Mouse (Mus musculus) C2C12 (cell line): Measurements from ENCODE around the gene Wdr35. TPM values are rescaled to one million over a fixed set of nuclear protein-coding genes. Genes with fewer than 3 reads are reported as not detected.

Experiments used
- H3K27me3 ChIP-seq: one replicate; pipeline ENCODE4 v1.6.1; 2011; ENCODE audit not compliant: control insufficient read depth, insufficient read depth, insufficient read length
- H3K36me3 ChIP-seq: one replicate; pipeline ENCODE4 v1.6.1; 2011; ENCODE audit not compliant: control insufficient read depth, insufficient read depth
- H3K4me3 ChIP-seq: one replicate; pipeline ENCODE4 v1.5.1; 2011; ENCODE audit warnings: mild to moderate bottlenecking, control low read depth; ENCODE audit not compliant: poor library complexity, insufficient read depth, severe bottlenecking
- H3K79me2 ChIP-seq: one replicate; pipeline ENCODE4 v1.6.1; 2011; ENCODE audit not compliant: control insufficient read depth, insufficient read depth
- H3K79me3 ChIP-seq: one replicate; pipeline ENCODE4 v1.6.1; 2011; ENCODE audit warnings: low read depth, control low read depth
- H3ac ChIP-seq: one replicate; pipeline ENCODE3; 2011; ENCODE audit warnings: low read depth; ENCODE audit not compliant: control insufficient read depth, insufficient read length
- CEBPB ChIP-seq: IDR thresholded peaks from one replicate; pipeline ENCODE4 v1.6.1; 2011; ENCODE audit warnings: low read depth, mild to moderate bottlenecking, control low read depth, moderate library complexity
- CTCF ChIP-seq: IDR thresholded peaks from one replicate; pipeline ENCODE4 v1.5.1; 2011; ENCODE audit not compliant: control insufficient read depth, insufficient read depth, insufficient read length
- FOSL1 ChIP-seq: IDR thresholded peaks from one replicate; pipeline ENCODE4 v1.8.0; 2011; ENCODE audit warnings: mild to moderate bottlenecking, low read length; ENCODE audit not compliant: poor library complexity, insufficient read depth, severe bottlenecking
- MAX ChIP-seq: IDR thresholded peaks from one replicate; pipeline ENCODE4 v1.6.1; 2011; ENCODE audit warnings: mild to moderate bottlenecking, control low read depth
- MYOD1 ChIP-seq: IDR thresholded peaks from one replicate; pipeline ENCODE4 v1.6.1; 2011; ENCODE audit warnings: low read depth; ENCODE audit not compliant: control insufficient read depth, insufficient read length
- MYOG ChIP-seq: IDR thresholded peaks from one replicate; pipeline ENCODE4 v1.6.1; 2011; ENCODE audit not compliant: control insufficient read depth, insufficient read length; ENCODE audit errors: extremely low read depth
- USF1 ChIP-seq: IDR thresholded peaks from one replicate; pipeline ENCODE4 v1.6.1; 2011; ENCODE audit warnings: low read depth, mild to moderate bottlenecking, control low read depth, moderate library complexity
- polyA plus RNA-seq: library from polyadenylated mRNA; unstranded; fragments of >200 nt; fragmentation: generic; extraction: Trizol; gene quantifications from one replicate; pipeline ENCODE4 v1.2.1, GENCODE M21; 2012; ENCODE audit warnings: missing spikeins

The Wdr35 gene
- polyA plus RNA-seq, 1 experiment = 9.1 TPM

GRCm38 (mm10) chr12:9033140-9033539 lies 59.4 kb downstream of the Wdr35 start:
- Histone ChIP-seq H3ac (no peak overlapping the region), H3K27me3 (no peaks in the 10 kb centered on the region), H3K4me3 (no peak overlapping the region)

DNA sequence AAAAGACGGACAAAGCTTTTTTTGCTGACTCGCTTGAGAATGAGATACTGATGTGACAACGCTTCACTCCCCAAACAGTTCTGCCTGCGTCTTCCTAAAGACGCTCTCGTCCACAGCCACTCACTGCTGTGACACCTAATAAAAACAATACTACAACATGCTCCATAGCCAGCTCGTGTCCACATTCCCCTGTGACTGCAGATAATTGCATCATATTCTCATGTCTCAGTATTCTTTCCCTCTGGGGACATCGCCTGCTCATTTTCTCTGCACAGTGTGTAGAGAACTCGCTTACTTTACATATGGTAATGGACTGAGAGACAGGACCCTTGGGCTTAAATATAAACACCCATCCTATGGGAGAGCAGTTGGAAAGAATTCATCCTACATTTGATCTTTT lies 62.7 kb downstream of the Wdr35 start:
- peaks cover 5% of the 10 kb centered on the region for H3K36me3 ChIP-seq
- no peaks in the 10 kb centered on the region for H3K79me3 ChIP-seq
- no peak for TF ChIP-seq MYOG
- TF ChIP-seq USF1 = no peak
- no peak for TF ChIP-seq MAX
- no peak for TF ChIP-seq MYOD1
- no peak for TF ChIP-seq CEBPB
- no peak for TF ChIP-seq CTCF
- TF ChIP-seq FOSL1 = no peak
- no peak overlapping the region for H3ac ChIP-seq
- H3K4me3 ChIP-seq = no peak overlapping the region
- H3K79me2 ChIP-seq = no peaks in the 10 kb centered on the region
- no peaks in the 10 kb centered on the region for H3K27me3 ChIP-seq

More at GRCm38 (mm10) chr12:9033140-9033539, 59.4 kb downstream of the Wdr35 start:
- Histone ChIP-seq H3K36me3 (peaks cover 11% of the 10 kb centered on the region), H3K79me3 (no peaks in the 10 kb centered on the region), H3K79me2 (no peaks in the 10 kb centered on the region)
- TF ChIP-seq MAX (no peak), CEBPB (no peak), FOSL1 (no peak), CTCF (no peak), MYOD1 (no peak)

GRCm38 (mm10) chr12:9040177-9040576 lies 66.5 kb downstream of the Wdr35 start:
- no peak for TF ChIP-seq CEBPB
- TF ChIP-seq FOSL1 = no peak
- no peak for TF ChIP-seq MYOG
- no peak for TF ChIP-seq MYOD1
- TF ChIP-seq CTCF = no peak
- no peak for TF ChIP-seq MAX
- TF ChIP-seq USF1 = no peak
- Histone ChIP-seq H3K79me2 (no peaks in the 10 kb centered on the region), H3K27me3 (no peaks in the 10 kb centered on the region), H3ac (no peak overlapping the region), H3K4me3 (no peak overlapping the region), H3K79me3 (no peaks in the 10 kb centered on the region), H3K36me3 (peaks cover 5% of the 10 kb centered on the region)

GRCm38 (mm10) chr12:9040686-9041085 lies 67.0 kb downstream of the Wdr35 start:
- Histone ChIP-seq H3K27me3 (no peaks in the 10 kb centered on the region), H3K4me3 (no peak overlapping the region), H3K79me3 (no peaks in the 10 kb centered on the region), H3ac (no peak overlapping the region), H3K36me3 (peaks cover 2% of the 10 kb centered on the region), H3K79me2 (no peaks in the 10 kb centered on the region)
- TF ChIP-seq MYOG (no peak), CEBPB (no peak), MAX (no peak), CTCF (no peak), USF1 (no peak), FOSL1 (no peak), MYOD1 (no peak)

DNA sequence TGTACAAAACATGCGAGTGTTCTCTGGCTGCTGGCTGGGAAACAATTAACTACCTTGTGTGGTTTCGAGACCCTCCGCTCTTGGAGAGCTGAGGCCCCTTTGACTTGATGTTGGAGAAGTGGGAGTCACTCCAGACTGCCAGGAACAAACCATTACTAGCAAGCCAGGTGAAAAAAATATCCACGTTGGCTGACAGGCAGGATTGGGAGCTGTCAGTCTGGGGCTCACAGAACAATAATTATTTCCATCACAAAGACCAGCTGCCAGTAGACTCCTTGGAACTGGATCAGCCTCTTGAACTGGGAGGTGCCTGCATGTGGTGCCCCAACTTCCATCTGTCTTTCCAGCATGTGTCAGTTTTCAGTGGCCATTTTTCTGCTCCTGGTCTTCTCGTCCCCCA lies 68.6 kb downstream of the Wdr35 start:
- Histone ChIP-seq H3K79me3 (no peaks in the 10 kb centered on the region), H3K79me2 (no peaks in the 10 kb centered on the region), H3ac (no peak overlapping the region), H3K27me3 (no peaks in the 10 kb centered on the region), H3K36me3 (no peaks in the 10 kb centered on the region), H3K4me3 (no peak overlapping the region)
- no peak for TF ChIP-seq MAX
- TF ChIP-seq FOSL1 = no peak
- no peak for TF ChIP-seq MYOG
- no peak for TF ChIP-seq USF1
- TF ChIP-seq CEBPB = no peak

- Histone ChIP-seq H3K79me2 (no peaks in the 10 kb centered on the region), H3K36me3 (no peaks in the 10 kb centered on the region), H3ac (no peak overlapping the region), H3K27me3 (no peaks in the 10 kb centered on the region), H3K4me3 (no peak overlapping the region), H3K79me3 (no peaks in the 10 kb centered on the region)
- TF ChIP-seq CEBPB (no peak), MYOD1 (no peak), MYOG (no peak), USF1 (no peak), FOSL1 (no peak), CTCF (no peak), MAX (no peak)
These were observed 69.1 kb downstream of the Wdr35 start for GRCm38 (mm10) chr12:9042759-9043158.
